Mouse (Mus musculus) stomach, embryonic 16.5 days (tissue): Measurements from ENCODE around the gene Lasp1. TPM values are rescaled to one million over a fixed set of nuclear protein-coding genes. Genes with fewer than 3 reads are reported as not detected.
A peak's percentile ranks its signal among the peaks of the same experiment; 100 is the strongest.

Experiments used
- ATAC-seq: fragments of 200-750 bp; cut with Nextera tagmentation; 2 replicates; pipeline ENCODE4 v1.8.0; 2017; ENCODE audit warnings: moderate number of reproducible peaks, moderate TSS enrichment; ENCODE audit not compliant: insufficient read depth, low FRiP score
- H3K27ac ChIP-seq: fragments of 300-500 bp; sonication (generic); 2 replicates; pipeline ENCODE4 v1.5.1; 2014; ENCODE audit warnings: low read length
- H3K27me3 ChIP-seq: fragments of 300-500 bp; sonication (generic); 2 replicates; pipeline ENCODE4 v1.6.1; 2014; ENCODE audit warnings: low read length, control low read depth, mixed read lengths; ENCODE audit not compliant: control insufficient read depth, insufficient read depth
- H3K36me3 ChIP-seq: fragments of 300-500 bp; sonication (generic); 2 replicates; pipeline ENCODE4 v1.6.1; 2014; ENCODE audit warnings: low read length; ENCODE audit not compliant: control insufficient read depth, insufficient read depth
- H3K4me1 ChIP-seq: fragments of 300-500 bp; sonication (generic); 2 replicates; pipeline ENCODE4 v1.6.1; 2014; ENCODE audit warnings: low read length, control low read depth, mixed read lengths; ENCODE audit not compliant: control insufficient read depth, insufficient read depth
- H3K4me2 ChIP-seq: fragments of 300-500 bp; sonication (generic); 2 replicates; pipeline ENCODE4 v1.6.1; 2014; ENCODE audit warnings: low read depth, low read length, mixed read lengths
- H3K4me3 ChIP-seq: fragments of 300-500 bp; sonication (generic); replicated peaks from 2 replicates; pipeline ENCODE4 v1.5.1; 2014; ENCODE audit warnings: mild to moderate bottlenecking, low read length
- H3K9ac ChIP-seq: fragments of 300-500 bp; sonication (generic); 2 replicates; pipeline ENCODE4 v1.6.1; 2014; ENCODE audit warnings: low read length
- H3K9me3 ChIP-seq: fragments of 300-500 bp; sonication (generic); replicated peaks from 2 replicates; pipeline ENCODE4 v1.6.1; 2016; ENCODE audit warnings: low read length, control low read depth; ENCODE audit not compliant: control insufficient read depth
- WGBS: fragments of 180-500 bp; shearing (Covaris S2); extraction: QIAGEN DNeasy Blood & Tissue Kit; methylation state at CpG from one replicate; pipeline ENCODE4 v1.1.7; 2014; 5-methylcytosine and 5-hydroxymethylcytosine counted together
- polyA plus RNA-seq: library from polyadenylated mRNA; unstranded; fragments of >200 nt; fragmentation: Nextera tagmentation; extraction: Ambion mirVana; gene quantifications from 2 replicates; pipeline ENCODE4 v1.2.1, GENCODE M21; 2015

The Lasp1 gene
- polyA plus RNA-seq, 1 experiment from 2014 or later: 130 TPM

DNA sequence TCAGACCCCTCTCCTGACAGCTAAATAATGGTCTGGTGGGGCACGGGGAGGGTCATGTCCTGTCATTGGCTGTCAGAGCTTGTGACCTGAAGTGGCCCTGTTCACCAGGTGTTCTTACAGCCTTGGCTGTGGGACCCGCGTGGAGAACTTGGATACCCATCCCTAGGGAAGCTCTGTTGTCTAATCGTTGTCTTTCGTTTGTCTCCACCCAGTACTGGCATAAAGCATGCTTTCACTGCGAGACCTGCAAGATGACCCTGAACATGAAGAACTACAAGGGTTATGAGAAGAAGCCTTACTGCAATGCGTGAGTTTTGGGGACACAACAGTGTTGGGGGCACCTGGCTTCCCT, 7.8 kb downstream of the Lasp1 start:
- Histone ChIP-seq H3K4me1 (peaks cover 80% of the 10 kb centered on the region), H3K36me3 (no peaks in the 10 kb centered on the region), H3K27me3 (no peaks in the 10 kb centered on the region), H3K9ac (0 out of 2 replicates have a peak overlapping the region, but pooled peaks have one; percentile 51), H3K9me3 (no peaks in the 10 kb centered on the region), H3K27ac (peak overlapping the region; percentile 84; the same call in 1 of the 2 replicates), H3K4me3 (no peak overlapping the region), H3K4me2 (no peak overlapping the region; the same call in 1 of the 2 replicates)
- 56% methylated on average over 7 of the region's 7 CpGs for WGBS
- ATAC-seq: no peak

DNA sequence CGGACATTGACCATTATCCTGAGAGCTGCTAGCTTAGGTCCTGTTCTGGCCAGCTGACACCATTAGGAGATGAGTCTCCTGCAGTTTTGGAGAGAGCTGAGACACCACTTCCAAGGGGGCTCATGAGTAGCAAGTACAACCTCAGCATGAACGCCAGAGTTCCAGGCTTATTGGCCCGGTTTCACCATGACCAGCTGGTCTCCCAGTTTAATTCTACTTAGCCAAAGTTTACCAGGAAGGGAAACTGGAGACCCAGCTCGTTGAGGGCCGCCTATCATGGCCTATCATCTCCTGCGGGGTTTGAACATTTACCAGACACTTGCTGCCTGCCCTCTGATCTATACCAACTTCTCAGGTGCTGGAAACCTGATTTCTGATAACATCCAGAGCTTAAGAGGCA, 8.8 kb downstream of the Lasp1 start:
- 24% methylated on average over 6 of the region's 6 CpGs for WGBS
- Histone ChIP-seq H3K9me3 (no peaks in the 10 kb centered on the region), H3K4me3 (no peak overlapping the region), H3K27ac (peak overlapping the region; percentile 81), H3K27me3 (no peaks in the 10 kb centered on the region), H3K4me2 (no peak overlapping the region), H3K4me1 (peaks cover 80% of the 10 kb centered on the region), H3K36me3 (no peaks in the 10 kb centered on the region), H3K9ac (no peak overlapping the region; the same call in 1 of the 2 replicates)
- no peak for ATAC-seq

GRCm38 (mm10) chr11:97808093-97808492, 9.3 kb downstream of the Lasp1 start:
- WGBS: 49% methylated on average over 2 of the region's 2 CpGs
- peaks cover 83% of the 10 kb centered on the region for H3K4me1 ChIP-seq
- peak overlapping the region; percentile 81 for H3K27ac ChIP-seq
- H3K4me3 ChIP-seq: no peak overlapping the region
- H3K36me3 ChIP-seq: no peaks in the 10 kb centered on the region
- H3K4me2 ChIP-seq: no peak overlapping the region
- ATAC-seq: no peak
- no peaks in the 10 kb centered on the region for H3K27me3 ChIP-seq
- H3K9me3 ChIP-seq: no peaks in the 10 kb centered on the region
- peak overlapping the region; percentile 37; the same call in 1 of the 2 replicates for H3K9ac ChIP-seq

DNA sequence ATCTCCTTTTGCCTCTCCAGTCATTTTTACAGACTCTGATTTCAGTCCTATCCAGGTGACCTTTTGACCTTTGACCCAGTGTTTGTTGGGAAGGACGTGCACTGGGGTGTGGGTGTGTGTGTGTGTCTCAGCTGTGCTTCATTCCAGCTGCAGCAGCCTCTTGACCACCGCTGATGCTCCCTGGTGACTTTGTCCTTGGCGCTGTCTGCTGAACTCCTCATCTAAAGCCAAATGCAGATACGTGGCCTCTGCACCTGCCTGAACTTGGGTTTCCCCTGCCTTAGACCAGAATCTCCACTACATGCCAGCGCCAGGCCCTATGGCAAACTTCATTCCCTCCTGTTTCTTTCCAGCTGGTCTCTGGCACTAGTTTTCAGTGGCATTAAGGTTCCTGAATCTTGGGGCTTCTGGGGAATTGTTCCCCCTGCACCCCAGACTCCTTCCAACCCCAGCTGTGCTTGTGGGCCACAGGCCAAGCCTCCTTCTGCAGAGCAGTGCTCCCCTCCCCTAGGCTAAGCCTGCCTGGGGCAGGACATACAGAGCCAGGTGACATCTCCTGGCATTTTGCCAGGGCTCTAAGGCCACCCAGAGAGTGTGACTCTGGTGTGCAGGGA, 9.9 kb downstream of the Lasp1 start:
- Histone ChIP-seq H3K36me3 (no peaks in the 10 kb centered on the region), H3K9me3 (no peaks in the 10 kb centered on the region), H3K9ac (peak overlapping the region; percentile 51), H3K4me3 (no peak overlapping the region), H3K4me1 (peaks cover 88% of the 10 kb centered on the region), H3K4me2 (no peak overlapping the region), H3K27ac (peak overlapping the region; percentile 81), H3K27me3 (no peaks in the 10 kb centered on the region)
- 30% methylated on average over 5 of the region's 5 CpGs for WGBS
- ATAC-seq: no peak

DNA sequence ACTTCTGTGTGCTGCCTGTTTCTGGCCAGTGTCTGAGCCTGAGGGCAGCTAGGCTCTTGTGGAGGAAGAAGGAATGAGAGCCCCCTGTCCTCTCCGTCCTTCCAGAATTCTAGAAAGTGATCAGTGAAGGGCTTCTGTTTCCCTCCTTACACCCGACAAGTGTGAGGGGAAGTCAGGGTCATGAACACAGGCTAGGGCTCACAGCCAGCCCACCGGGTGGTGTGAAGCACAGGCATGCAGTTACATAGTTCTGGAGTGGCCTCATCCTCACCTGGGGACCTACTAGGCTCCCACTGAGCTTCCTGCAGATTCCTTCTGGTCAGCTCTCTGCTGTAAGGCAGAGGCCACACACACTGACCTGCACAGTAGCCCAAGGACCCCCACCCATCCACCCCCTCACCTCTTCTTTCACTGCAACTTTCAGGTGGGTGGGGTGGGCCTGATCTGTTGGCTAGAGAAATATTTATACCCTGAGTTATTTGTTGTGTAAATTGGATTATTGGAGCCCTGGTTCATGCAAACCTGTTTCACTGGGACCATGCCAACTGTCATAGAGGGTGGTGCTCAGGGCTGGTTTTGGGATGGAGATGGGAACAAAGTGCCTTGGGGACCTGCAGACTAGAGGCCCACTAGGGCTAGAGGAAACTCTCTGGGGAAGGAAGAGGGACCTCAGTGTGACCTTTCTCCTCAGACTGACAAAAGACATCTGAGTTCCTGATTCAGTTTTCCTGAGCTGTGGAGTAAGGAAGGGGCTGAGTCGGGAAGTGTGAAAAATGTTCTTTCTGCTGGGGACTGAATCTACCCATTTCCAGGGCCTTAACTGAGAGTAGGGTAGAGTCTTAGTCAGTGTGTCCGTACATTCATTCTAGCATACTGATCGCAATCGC, 10.7 kb downstream of the Lasp1 start:
- 52% methylated on average over 7 of the region's 7 CpGs for WGBS
- Histone ChIP-seq H3K4me2 (no peak overlapping the region; the same call in 1 of the 2 replicates), H3K9ac (peak overlapping the region; percentile 51; the same call in 1 of the 2 replicates)

DNA sequence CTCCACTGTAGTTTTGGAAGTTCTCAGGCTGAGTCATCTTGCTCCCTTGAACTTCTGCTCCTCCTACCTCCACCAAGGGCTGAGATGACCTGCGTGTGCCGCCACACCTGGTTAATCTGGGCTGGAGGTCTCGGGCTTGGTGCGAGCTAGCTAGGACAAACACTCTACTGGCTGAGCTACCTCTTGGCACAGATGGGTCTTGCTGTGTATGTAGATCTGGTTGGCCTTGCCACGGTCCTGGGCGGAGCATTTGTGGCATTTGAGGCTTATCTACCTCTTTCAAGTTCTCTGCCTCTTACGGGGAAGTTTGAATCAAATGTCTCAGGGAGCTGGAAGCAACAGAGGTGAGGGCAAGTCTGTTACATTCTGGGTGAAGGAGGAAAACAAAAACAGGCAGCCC, 11.6 kb downstream of the Lasp1 start:
- peak; percentile 42; the same call in 1 of the 2 replicates for ATAC-seq
- Histone ChIP-seq H3K27ac (peak overlapping the region; percentile 81), H3K9me3 (no peaks in the 10 kb centered on the region), H3K9ac (no peak overlapping the region), H3K4me2 (no peak overlapping the region), H3K27me3 (no peaks in the 10 kb centered on the region), H3K36me3 (no peaks in the 10 kb centered on the region), H3K4me1 (peaks cover 83% of the 10 kb centered on the region), H3K4me3 (no peak overlapping the region)
- 44% methylated on average over 7 of the region's 7 CpGs for WGBS

More for the DNA sequence above, 10.7 kb downstream of the Lasp1 start:
- H3K27ac ChIP-seq: peak overlapping the region; percentile 81
- no peaks in the 10 kb centered on the region for H3K27me3 ChIP-seq
- ATAC-seq: no peak
- peaks cover 86% of the 10 kb centered on the region for H3K4me1 ChIP-seq
- no peak overlapping the region for H3K4me3 ChIP-seq
- no peaks in the 10 kb centered on the region for H3K36me3 ChIP-seq
- H3K9me3 ChIP-seq: no peaks in the 10 kb centered on the region

- H3K9ac ChIP-seq: no peak overlapping the region
- H3K9me3 ChIP-seq: no peaks in the 10 kb centered on the region
- peak overlapping the region; percentile 58 for H3K27ac ChIP-seq
- no peaks in the 10 kb centered on the region for H3K36me3 ChIP-seq
- no peak overlapping the region for H3K4me2 ChIP-seq
- 50% methylated on average over 3 of the region's 3 CpGs for WGBS
- ATAC-seq: no peak
- no peak overlapping the region for H3K4me3 ChIP-seq
- peaks cover 83% of the 10 kb centered on the region for H3K4me1 ChIP-seq
- H3K27me3 ChIP-seq: no peaks in the 10 kb centered on the region
Measured at GRCm38 (mm10) chr11:97810970-97811369, 12.2 kb downstream of the Lasp1 start.

DNA sequence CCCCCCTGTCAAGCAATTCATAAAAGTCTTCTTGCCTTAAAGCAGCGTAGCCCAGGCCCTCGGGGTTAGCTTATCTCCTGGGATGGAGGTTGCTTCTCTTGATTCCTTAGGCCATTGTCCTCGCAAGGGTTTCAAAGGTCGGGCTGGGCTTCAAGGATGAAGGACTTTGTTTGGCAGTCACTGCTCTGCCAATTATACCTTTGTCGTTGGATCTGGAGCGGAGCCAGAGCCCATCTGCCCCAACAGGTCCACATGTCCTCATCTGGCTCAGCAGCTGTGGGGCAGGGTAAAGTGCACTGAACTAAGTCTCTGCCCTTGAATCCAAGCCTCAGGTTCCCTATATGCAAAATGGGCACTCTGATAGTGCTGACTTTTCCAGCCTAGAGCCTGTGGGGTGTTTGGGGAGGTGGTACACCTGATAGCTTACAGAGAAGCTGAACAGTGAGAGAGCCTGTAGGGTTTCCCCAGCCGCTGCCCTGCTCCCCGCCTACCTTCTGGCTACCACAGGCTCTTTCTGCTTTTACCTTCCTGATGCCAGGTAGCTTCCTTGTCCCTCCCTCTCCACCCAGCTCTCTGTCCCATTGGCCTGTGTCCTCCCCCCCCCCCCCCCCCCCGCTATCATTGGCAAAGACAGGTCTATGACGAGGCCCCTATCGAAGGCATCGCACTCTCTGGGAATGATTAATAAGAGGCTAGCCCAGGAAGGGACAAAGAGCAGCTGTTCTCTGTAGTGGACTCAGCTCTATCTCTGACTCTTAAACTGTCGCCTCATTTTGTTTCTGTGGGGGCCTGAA, 13.0 kb downstream of the Lasp1 start:
- peak overlapping the region; percentile 29; the same call in 1 of the 2 replicates for H3K9ac ChIP-seq
- peak overlapping the region; percentile 19 for H3K4me2 ChIP-seq
- no peak for ATAC-seq
- H3K9me3 ChIP-seq: no peaks in the 10 kb centered on the region
- 31% methylated on average over 12 of the region's 13 CpGs for WGBS
- H3K36me3 ChIP-seq: no peaks in the 10 kb centered on the region
- H3K4me3 ChIP-seq: no peak overlapping the region
- H3K4me1 ChIP-seq: peaks cover 83% of the 10 kb centered on the region
- no peaks in the 10 kb centered on the region for H3K27me3 ChIP-seq
- H3K27ac ChIP-seq: peak overlapping the region; percentile 78
